Mouse (Mus musculus) layer of hippocampus, adult 2 months (tissue): ENCODE measurements around the gene Rps28. TPM values are rescaled to one million over a fixed set of nuclear protein-coding genes. Genes with fewer than 3 reads are reported as not detected.
"Not testable (repeated sequence)": the region's sequence is repeated elsewhere in the genome, so short reads cannot be mapped to it uniquely, and the experiment has no call there.

ENCODE experiments used
- DNase-seq, 2 experiments: peaks; one replicate each; pipeline ENCODE4 v3.0.0; 2022; ENCODE audit warnings: low spot score in 2 of 2
- H3K27ac ChIP-seq: fragments of 200-600 bp; 2 replicates; pipeline ENCODE4 v1.8.1; 2022
- H3K4me3 ChIP-seq: fragments of 200-600 bp; 2 replicates; pipeline ENCODE4 v1.8.1; 2022; ENCODE audit warnings: mild to moderate bottlenecking
- CTCF ChIP-seq: fragments of 200-600 bp; conservative IDR thresholded peaks from 2 replicates; pipeline ENCODE4 v1.8.1; 2022; ENCODE audit warnings: antibody characterized with exemption, mild to moderate bottlenecking, moderate library complexity
- long read RNA-seq, 2 experiments: library from polyadenylated mRNA; stranded (forward); transcript quantifications; one replicate each; pipeline ENCODE4 v2.0.0; 2021; ENCODE audit warnings: borderline mapping rate in 2 of 2
- total RNA-seq, 2 experiments: library from RNA; stranded (reverse); gene quantifications; 2 replicates each; pipeline ENCODE4 v1.2.3; 2021

Rps28 gene
- 100 to 1,000 TPM; 723 to 770 TPM for total RNA-seq
- long read RNA-seq, experiment 1, transcript Rps28-201 (4 exons, 392 nt): minor isoform, 42 of 163 reads
- long read RNA-seq, experiment 1, transcript Rps28-205 (4 exons, 382 nt): major isoform, 118 of 163 reads
- long read RNA-seq, experiment 1, partial matches to known transcripts: 1 of 163 reads
- long read RNA-seq, experiment 1, other reads (novel, unspliced or antisense): 1 of 163 reads
- long read RNA-seq, experiment 2, transcript Rps28-201 (4 exons, 392 nt): minor isoform, 59 of 282 reads
- long read RNA-seq, experiment 2, transcript Rps28-205 (4 exons, 382 nt): major isoform, 216 of 282 reads
- long read RNA-seq, experiment 2, partial matches to known transcripts: 3 of 282 reads
- long read RNA-seq, experiment 2, other reads (novel, unspliced or antisense): 1 of 282 reads

DNA sequence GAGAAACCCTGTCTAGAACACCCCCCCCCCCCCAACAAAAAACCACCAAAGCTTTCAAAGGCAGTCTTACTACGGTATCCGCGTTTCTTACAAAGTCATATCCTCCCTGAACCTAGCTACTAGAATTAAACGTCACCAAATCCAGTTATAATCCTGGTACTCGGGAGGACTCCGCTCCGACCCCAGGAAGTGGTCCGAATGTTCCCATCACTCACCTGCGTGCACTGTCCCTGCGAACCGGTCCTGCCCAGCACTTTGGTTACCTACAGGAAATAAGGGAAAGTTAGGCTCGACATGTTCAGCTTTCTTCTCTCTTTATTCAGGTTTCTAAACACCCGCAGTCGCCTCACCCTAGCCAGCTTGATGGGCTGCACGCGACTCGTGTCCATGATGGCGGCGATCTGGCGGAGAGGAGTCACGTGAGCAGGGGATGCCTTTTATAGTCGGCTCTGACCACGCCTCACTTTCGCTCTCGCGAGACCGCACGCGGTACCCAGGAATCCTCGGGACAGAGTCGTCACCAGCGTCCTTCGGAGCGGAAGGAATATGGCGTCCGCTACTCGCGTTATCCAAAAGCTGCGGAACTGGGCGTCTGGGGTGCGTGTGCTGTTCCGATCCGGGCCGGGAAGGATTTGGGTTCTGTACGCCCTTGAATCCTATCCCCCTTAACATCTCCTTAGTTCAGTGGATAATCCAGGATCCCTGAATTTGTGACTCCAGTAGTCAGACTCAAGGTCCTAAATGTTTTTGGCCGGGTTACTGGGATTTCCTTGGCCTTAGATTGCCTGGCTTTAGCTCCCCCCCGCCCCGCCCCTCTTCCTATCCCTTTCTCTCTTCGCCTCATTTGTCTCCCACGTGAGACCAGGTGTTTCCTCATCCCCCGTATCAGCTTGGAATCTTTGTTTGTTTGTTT is at the start of gene Rps28, which contains the start of gene Ndufa7:
Rps28 (minus strand) TSS at position 479 of the 913 bp plus-strand sequence.
Ndufa7 (plus strand) TSS at position 489 of the 913 bp plus-strand sequence.
- Histone ChIP-seq H3K4me3 (peak within 1 kb of the TSS; percentile 63), H3K27ac (peak within 1 kb of the TSS; percentile 95)
- no peak for TF ChIP-seq CTCF
- DNase-seq: peak; percentile 97 to 99

DNA sequence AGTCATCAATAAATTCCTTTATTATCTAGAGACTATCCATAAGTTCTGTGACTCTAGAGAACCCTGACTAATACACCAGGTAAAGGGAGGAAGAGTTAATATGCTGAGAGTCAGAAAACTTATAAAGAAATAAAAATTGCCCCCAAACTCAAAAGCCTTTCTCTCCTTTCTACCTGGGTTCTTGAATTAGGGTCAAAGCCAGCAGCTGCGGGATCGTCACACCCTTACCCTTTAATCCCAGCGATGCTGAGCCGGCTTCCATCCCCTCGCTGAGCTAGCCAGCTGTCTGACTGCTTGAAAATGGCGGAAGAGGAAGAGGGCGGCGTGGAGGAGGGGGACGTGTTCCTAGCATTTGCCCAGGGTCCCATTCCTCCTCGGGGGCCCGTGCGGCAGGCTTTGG is 49.2 kb upstream of the Rps28 start, which contains the start of gene Gm7029:
Gm7029 (plus strand) TSS at position 301 of the 400 bp plus-strand sequence.
- H3K27ac ChIP-seq, DNase-seq, H3K4me3 ChIP-seq: not testable (repeated sequence)

DNA sequence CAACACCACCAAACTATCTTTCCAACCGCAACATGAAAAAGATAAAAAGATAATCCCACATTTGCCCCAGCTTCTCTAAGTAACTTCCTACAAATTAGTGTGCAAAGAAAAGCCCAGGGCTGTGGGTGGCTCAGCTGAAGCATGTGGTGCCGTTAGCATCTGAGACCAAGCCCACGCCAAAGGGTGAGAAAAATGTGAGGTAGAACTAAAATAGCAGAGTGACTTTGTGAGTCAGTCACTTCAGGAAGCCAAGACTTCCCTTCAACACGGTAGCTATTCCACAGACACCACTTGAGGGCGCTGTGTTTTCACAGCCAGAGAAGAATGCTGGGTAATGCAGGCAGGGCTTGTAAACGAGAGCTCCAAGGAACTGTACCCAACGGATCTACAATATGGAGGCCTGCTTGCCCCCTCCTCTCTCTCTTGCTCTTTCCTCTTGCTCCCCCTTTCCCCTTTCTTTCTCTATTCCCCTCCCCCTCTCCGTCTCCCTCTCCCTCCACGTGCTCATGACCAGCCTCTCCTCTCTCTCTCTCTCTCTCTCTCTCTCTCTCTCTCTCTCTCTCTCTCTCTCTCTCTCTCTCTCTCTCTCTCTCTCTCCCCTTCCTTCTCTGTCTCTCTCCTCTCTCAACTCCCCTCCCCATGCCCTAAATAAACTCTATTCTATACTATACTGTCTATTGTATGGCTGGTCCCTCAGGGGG is 41.1 kb upstream of the Rps28 start:
- H3K27ac ChIP-seq: no peak overlapping the region
- H3K4me3 ChIP-seq: no peak overlapping the region
- peak; percentile 69 to 85 for DNase-seq
- TF ChIP-seq CTCF: peak; percentile 83

DNA sequence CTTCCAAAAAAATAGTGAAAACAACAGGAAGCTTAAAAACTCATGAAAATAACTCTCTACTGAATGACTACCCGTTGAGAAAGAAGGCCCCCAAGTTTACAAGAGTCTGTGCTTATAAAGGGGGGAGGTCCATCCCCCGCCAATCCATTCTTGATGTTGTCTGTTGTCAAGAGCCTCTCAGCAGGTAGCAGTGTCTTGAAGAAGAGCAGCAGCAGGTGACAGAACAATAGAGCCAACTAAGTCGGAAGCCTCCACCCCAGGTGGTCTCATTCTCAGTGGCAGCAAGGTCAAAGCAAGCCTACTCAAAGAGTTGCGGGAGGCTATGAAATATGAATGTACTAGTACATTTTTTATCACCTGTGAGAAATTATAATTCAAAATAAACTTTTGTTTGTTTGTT is 33.5 kb upstream of the Rps28 start:
- no peak overlapping the region for H3K27ac ChIP-seq
- TF ChIP-seq CTCF: no peak
- DNase-seq: no peak
- H3K4me3 ChIP-seq: no peak overlapping the region

DNA sequence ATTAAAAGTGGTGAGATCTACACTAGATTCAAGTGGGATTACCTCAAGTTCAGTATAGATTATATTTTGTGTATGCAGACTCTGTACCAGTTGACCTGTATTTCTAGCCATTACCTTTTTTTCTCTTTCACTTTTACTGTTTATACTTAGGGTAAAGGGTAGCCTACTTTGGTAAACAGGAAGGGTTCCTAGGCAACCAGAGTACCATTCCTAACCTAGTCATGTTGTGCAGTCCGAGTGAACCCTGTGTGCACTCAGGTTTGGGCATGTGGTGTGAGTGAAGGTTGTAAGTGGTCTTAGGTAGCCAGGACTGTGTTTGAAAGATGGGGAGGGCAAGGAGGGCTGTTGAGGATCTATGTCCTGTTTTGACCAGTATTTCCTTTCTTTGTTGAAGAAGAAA is 27.0 kb upstream of the Rps28 start:
- H3K27ac ChIP-seq: no peak overlapping the region
- no peak for TF ChIP-seq CTCF
- H3K4me3 ChIP-seq: no peak overlapping the region
- DNase-seq: no peak

DNA sequence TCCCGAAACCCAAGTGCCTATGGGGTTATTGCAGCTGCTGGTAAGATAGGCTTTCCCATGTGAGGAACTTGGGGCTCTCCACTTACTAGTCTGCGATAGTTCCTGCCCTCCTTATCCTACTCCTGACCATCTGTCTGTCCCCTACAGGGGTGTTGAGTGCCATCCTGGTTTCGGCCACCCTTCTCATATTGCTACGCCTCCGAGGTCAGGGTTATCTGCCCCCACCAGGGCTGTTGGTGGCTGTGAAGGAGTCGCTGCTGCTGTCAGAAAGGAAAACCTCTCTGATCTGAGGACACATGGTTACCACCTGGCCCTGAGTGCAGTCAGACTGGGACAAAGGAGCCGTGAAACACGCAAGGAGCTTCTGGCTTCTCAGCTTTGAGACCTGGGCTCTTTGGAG is 23.8 kb upstream of the Rps28 start:
- no peak for DNase-seq
- TF ChIP-seq CTCF: no peak
- H3K27ac ChIP-seq: no peak overlapping the region
- H3K4me3 ChIP-seq: no peak overlapping the region

DNA sequence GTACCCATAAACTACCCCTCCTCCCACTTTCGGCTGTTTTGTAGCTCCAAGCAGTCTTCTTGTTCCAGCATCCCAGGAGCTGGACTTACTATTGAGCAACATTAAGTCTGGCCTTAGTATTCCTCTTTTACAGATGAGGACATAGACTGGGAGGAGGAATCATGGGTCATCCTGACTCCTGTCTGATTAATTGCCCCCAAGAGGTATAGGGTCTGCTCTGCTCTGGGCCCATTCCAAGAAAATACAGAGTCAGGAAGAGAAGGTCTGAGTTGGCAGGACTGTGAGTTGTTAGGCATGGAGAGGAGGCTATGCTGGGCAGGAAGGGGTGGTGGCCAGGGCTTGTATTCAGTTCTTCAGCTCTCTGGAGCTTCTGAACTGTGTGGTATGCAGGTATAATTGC is 19.8 kb upstream of the Rps28 start:
- no peak for DNase-seq
- H3K4me3 ChIP-seq: peak overlapping the region; percentile 72; the same call in 1 of the 2 replicates
- TF ChIP-seq CTCF: no peak

DNA sequence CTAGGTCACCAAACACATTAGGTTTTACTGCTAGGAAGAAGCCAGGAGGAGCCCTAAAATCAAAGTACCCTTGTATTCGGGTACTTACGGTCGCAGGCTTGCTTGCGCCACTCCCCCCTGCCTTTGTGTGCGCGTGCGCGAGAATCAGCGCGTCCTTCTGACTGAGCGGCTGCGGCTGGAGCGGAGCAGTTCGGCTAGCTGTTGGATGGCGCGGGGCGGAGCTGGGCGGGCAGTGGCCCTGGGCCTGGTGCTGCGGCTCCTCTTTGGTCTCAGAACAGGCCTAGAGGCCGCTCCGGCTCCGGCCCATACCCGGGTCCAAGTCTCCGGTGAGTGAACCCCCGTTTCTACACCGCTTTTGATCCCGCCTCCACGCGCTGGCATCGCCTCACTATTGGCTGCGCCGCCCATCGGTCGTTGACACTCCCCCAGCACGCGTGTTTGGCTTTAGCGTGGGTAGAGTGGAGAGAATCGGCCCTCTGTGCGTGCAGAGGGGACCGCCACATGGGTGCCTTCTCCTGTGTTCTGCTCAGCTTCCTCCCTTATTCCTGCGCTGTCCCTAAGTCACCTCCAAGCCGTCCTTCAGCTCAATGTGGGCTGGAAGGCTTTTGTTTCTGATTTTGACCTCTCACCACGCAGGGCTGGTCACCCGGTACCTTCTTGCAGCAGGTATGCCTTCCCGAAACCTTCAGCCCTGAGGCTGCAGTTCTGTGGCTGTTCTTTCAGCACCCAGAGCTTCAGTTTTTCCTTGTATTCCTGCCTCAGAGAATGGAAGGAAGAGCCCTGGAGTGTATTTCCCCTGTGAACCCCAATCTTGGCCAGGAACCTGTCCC is 18.8 kb upstream of the Rps28 start, which contains the start of gene Cd320:
Cd320 (plus strand) TSS at position 126 of the 830 bp plus-strand sequence.
- Histone ChIP-seq H3K27ac (peak within 1 kb of the TSS; percentile 90), H3K4me3 (peak within 1 kb of the TSS; percentile 72)
- peak; percentile 58 for TF ChIP-seq CTCF
- DNase-seq: peak; percentile 89 to 90

More for the DNA sequence above, 19.8 kb upstream of the Rps28 start:
- H3K27ac ChIP-seq: no peak overlapping the region; the same call in 1 of the 2 replicates

DNA sequence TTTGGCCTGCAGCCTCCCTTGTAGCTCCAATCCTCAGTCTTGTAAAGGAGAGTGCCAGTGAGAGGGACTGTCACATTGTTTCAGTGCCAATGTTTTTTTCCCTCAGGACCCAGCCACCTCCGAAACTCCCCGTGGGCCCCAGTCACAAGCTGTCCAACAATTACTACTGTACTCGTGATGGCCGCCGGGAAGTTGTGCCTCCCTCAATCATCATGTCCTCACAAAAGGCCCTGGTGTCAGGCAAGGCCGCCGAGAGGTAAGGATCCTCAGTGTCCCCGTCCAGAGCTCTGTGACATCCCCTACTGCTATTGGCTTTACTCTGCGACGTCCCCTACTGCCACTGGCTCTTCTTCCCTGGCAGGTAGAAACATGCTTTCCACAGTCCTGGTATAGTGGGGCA is 5.2 kb upstream of the Rps28 start:
- TF ChIP-seq CTCF: no peak
- Histone ChIP-seq H3K27ac (peak overlapping the region; percentile 36), H3K4me3 (no peak overlapping the region)
- DNase-seq: no peak

DNA sequence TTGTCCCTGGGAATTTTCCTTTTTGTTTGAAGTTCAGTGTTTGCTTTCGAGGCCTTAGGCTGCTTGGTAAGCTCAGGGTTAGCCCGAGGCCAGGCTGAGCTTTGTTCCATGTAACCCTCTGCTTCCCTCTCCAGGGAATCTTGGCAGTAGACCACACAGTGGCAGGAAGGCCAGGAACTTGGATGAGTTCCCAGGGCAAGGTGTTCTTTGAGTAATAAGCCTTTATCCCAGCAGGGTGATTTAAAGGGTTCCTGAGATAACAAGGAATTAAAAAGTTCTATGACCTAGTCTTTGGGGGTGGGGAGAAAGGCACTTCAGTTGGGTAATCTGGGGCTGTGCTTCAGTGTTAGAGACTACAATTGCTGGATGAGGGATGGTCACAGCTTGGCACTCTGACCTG is 4.5 kb upstream of the Rps28 start:
- H3K4me3 ChIP-seq: no peak overlapping the region
- TF ChIP-seq CTCF: no peak
- H3K27ac ChIP-seq: no peak overlapping the region
- DNase-seq: no peak

DNA sequence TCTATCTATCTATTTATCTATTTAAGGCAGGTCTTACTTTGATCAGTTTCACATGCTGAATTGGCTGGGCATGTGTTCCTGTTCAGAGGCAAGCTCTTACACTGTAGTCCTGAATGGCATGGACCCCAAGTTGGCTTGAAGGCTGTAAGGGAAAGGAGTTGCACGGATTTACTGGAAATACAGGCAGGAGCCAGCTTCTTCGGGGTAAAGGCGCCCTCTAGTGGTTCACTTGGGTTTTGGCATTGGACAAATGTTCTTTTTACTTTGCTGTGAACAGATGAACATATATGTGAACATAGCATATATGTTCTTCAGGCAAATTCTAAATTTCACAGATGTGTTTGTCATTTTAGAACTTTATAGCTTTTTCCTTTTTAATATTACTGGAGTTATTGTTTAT is 2.5 kb upstream of the Rps28 start:
- Histone ChIP-seq H3K27ac (peak overlapping the region; percentile 8; the same call in 1 of the 2 replicates), H3K4me3 (no peak overlapping the region)
- peak; percentile 96 for TF ChIP-seq CTCF
- DNase-seq: peak; percentile 63 to 69
